Mouse (Mus musculus) liver, adult 2 months (tissue): Measurements from ENCODE around the gene Csmd2.

Experiments
- CTCF ChIP-seq: fragments of 200-500 bp; IDR thresholded peaks from 2 replicates; pipeline ENCODE4 v1.5.1; 2011; ENCODE audit warnings: low read depth, low read length, control low read depth
- POLR2A ChIP-seq: fragments of 200-500 bp; IDR thresholded peaks from 2 replicates; pipeline ENCODE4 v1.6.1; 2011; ENCODE audit warnings: low read length, control low read depth; ENCODE audit not compliant: insufficient read depth; ENCODE audit errors: extremely low read depth

GRCm38 (mm10) chr4:128085096-128085495 lies 97.4 kb downstream of the Csmd2 start:
- TF ChIP-seq POLR2A (no peak), CTCF (no peak)
